Mouse (Mus musculus) brain, adult 2 months (tissue): ENCODE results near the gene Atp11a.
A peak's percentile ranks its signal among the peaks of the same experiment; 100 is the strongest.

Experiments
- DNase-seq: peaks from one replicate; pipeline ENCODE4 v3.0.0; 2011; ENCODE audit warnings: low read depth, low spot score

Gene Atp11a

DNA sequence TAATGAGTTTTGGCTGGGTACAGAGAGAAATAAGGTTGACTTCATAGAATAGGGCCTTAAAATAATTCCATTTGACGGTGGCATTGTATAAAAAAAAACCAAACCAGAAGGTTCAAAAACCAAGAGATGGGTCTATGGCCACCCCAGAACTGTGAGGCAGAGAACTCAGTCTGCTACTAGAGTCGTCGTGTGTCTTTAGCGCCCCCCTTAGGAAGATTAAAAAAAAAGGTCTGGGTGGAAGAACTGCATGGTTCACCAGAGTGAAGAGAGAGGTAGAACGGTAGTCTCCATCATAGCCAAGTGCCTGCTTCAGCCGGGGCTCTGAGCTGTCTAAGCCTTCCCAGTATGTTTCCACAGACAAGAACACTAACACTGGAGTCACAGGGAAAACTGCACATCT is 54.4 kb downstream of the Atp11a start:
- DNase-seq: peak; percentile 55

DNA sequence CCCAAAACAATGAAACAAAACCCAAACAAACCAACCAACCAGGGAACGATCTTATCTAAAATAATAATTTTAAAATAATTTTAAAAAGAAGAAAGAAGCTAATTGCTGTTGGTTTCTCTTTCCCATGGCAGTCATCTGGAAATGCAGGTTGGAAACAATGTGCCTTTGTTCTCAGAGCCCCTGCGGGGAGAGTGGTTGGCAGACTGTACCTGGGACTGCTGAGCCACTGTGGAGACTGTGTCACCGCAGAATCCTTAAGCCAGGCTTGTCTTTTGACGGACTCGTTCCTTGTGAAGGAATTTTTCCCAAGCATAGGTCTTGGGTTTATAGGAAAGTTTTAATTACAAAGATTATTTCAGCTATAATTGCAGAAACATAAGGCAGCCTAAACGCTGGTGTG is 59.6 kb downstream of the Atp11a start:
- DNase-seq: peak; percentile 43

DNA sequence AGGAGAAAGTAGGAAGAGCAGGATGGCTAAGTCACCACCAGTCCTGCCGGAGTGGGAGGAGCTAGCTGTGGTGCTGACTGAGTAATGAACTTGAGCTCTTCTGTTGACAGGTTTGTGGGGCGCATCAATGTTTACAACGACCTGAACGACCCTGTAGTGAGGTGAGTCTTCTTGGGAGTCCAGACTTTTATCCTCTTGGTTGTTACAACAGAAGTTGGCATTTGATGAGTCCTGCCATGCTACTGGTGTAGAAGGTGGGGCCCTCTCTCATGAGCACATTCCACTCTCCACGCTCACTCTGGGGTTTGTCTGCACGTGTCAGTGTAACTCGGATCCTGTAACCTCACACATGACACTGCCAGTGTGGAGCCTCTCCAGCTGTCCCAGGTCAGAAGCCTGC is 66.1 kb downstream of the Atp11a start:
- DNase-seq: no peak

DNA sequence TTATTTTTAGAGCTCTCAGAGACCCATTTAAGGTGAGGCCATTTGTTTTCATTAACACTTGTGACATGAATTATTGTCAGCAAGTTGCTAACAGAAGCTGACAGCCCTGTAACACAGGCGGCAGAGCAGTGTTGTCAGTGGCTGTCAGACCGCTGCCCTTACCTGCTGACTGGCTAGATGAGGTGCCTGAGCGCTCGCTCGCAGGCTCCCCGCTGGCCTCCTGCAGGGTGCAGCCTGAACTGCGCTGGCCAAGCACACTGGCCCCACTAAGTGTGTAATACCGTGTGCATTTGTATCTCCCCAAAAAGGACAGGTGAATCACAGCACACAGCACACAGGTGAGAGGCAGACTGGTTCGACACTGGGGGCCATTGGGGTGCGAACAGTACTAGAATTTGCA is 67.7 kb downstream of the Atp11a start:
- no peak for DNase-seq

DNA sequence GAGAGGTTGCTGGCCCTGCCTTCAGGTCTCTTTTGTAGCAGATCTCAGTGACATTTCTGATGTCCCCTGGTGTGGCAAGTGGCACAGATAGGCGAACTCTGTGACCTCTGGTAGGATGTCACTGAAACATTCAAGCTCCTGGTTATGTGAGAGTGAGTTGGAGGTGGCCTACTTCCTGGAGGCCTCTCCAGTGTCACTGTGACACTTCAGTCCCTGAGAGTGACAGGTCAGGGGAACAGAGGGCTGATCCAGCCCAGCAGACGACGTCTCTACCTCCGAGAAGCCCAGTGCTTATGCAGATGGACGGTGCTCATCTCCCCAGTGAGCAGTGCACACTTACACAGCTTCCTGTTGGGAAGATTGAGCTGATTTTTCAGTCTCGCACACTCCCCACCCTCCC is 68.4 kb downstream of the Atp11a start:
- DNase-seq: no peak

DNA sequence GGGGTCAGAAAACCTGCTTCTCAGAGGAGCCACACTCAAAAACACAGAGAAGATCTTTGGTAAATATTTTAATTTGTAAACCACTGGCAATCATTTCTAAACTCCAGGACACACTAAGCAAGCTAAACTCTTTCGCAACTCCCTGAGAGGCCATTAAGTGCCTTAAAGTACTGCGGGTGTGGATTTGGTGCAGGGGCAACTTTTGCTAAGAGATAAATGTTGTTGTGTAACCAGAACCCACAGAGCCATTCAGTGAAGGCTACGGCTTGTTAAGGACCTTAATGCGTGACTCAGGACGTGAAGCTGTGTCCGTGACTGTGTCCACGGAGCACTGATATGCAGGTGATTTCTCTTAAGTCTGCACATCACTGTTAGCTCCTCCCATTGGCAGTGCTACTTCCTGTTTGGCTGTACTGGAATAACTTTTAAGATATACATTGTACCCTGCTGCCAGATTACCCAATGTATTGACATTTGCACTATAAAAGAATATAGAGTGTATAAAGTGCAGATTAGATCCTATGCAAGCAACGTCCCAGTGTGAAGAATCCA is 68.9 kb downstream of the Atp11a start:
- no peak for DNase-seq

DNA sequence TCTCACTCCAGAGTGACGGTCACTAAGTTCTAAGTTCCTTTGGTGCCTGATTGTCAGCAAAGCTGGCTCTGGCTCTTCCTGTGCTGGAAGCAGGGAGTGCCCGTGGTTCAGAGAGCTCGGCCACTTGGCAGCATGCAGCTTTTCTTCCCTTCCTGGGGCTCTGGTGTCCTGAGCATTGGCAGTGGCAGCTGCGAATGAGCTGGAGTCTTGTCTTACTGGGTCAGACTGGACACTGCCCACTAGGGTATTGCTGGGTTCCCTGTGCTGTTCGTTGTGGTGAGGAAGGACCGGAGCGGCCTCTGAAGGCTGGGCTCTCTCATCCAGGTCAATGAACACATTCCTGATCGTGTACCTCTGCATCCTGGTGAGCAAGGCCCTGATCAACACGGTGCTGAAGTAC is 70.3 kb downstream of the Atp11a start:
- DNase-seq: no peak

DNA sequence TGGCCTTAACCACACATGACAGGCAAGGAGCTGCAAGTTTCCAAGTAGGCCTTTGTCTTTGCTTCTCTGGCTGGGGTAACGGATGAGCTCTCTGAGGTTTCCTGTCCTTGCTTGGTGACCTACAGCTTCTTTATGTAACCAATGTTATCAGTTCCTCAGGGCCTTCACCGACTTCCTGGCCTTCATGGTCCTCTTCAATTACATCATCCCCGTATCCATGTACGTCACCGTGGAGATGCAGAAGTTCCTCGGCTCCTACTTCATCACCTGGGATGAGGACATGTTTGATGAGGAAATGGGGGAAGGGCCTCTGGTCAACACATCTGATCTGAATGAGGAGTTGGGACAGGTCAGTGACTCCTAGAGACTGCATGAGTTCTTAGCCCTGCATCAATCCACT is 71.5 kb downstream of the Atp11a start:
- no peak for DNase-seq

DNA sequence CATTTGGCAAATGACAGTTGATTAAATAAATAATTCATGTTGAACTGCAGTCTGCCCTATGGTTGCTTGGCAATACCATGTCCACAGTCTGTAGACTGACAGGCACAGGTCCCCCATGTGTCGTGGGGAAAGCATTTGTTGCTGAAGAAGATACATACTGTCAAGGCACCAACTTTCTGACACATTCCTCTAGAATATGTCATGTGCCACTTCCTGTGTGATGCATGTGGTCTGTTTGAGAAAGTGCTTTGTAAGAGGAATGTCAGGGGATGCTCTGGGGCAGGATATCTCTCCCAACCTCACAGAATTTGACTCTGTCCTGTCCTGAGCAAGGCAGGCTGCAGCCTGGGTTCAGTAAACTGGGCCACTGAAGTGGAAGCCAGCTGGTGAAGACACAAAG is 72.6 kb downstream of the Atp11a start:
- no peak for DNase-seq

DNA sequence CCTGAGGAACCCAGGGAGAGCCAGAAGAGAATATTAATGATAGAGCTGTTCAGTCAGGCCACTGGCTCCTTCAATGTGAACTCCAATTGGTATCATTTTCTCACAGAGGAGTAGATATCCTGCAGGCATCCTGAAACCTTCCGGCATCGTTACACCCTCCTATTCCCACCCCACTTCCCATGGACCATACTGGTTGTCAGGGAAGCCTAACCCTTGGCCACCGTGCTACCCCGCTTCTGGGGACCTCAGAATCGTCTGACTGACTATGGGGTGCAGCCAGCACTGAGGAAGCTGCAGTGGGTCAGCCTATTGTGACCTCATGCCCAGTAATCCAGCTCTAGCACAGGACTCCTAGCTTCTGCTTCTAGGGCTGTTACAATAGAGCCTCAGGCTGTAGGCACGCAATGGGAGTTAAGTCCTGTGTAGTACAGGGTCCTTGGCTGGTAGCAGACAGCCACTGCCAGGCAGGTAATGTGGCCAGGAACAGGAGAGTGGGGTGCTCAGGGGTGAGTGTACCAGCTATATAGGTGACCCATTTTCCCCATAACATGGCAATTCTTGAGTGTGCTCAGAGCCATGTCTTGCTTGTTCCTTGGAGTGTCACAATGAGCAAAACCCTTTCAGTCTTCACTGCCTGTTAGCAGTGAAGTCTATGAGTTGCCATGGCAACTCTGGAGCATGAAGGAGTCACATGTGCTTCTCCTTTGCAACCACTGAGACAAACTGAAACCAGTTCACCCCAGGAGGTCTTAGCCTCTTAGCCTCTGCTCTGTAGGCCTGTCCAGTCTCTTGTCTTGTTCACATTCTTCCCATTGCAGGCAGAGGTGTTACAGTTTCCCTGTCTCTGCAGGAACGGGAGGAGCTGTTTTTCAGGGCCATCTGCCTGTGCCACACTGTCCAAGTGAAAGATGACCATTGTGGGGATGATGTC is 75.1 kb downstream of the Atp11a start:
- peak; percentile 78 for DNase-seq

DNA sequence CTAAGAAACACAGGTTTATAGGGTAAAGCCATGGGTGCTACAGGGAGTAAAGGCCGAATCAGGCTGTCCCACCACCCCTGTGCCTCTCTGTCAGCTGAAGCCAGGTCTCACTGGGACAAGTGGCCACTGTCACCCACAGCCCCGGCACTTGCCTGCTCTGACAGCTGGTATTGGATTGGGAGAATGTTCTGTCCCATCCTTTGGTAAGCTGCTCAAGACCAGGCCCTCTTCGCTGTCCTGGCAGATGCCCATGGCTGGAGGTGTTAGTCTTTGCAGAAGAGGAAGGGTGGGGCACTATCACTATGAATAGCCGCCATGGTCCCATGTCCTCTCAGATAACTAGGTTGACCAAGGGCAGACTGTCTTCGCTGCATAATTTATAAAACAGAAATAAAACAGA is 76.8 kb downstream of the Atp11a start:
- DNase-seq: no peak

DNA sequence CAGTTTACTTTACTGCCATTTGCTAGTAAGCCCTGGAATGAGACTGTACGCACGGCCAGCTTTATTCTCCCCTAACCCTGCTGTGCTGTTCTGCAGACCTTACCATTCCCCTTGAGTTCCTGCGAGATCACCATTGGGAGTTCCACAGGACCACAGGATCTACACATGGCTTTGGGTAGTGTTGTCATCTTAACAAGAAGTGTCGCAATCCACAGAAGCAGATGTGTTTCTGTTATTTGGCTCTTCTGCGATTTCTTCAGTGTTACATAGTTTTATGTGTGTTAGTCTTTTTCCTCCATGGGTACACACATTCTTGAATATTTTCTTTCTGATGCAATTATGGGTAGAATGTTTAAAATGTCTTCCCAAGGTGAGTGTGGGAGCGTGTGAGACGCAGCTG is 84.0 kb downstream of the Atp11a start:
- DNase-seq: no peak

DNA sequence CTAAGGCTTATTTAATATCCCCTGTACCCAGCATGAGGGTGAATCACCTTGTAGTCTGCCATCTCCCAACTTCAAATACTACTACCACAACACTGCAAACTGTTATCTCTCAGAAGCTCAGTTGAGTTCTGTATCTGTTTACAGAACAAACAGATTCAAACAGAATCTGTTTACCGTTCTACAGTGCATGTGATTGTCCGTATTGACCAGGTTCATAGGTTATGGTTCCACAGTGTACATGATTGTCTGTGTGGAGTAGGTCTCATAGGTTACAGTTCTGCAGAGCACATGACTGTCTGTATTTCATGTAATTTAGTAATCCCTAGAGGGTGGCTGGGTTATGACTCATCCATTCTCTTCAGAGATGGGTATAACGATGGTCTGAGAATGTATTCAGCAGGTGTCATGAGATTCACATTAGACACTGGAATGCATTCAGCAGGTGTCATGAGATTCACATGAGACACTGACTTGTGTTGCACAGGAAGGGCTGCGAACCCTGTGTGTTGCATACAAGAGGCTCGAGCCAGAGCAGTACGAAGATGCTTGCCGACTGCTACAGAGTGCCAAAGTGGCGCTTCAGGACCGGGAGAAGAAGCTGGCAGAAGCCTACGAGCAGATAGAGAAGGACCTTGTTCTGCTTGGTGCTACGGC is 85.7 kb downstream of the Atp11a start:
- no peak for DNase-seq

DNA sequence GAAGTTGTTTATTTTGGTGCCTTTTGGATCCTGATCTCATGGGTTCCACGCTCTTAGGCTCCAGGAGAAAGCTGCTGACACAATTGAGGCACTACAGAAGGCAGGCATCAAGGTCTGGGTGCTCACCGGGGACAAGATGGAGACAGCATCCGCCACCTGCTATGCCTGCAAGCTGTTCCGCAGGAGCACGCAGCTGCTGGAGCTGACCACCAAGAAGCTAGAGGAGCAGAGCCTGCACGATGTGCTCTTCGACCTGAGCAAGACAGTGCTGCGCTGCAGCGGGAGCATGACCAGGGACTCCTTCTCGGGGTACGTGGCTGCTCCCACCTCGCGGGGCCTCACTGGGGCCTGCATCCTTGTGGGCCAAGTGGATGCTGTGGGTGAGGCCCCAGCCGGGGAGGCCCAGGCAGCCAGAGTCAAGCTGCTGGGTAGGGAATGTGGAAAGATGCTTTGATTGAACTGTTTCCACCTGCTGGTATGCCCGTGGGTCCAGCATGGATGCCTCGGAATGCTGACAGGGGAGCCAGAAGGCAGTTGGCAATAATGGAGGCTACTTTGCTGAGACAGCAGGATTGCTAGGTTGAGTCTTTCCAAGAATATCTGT is 87.6 kb downstream of the Atp11a start:
- no peak for DNase-seq

DNA sequence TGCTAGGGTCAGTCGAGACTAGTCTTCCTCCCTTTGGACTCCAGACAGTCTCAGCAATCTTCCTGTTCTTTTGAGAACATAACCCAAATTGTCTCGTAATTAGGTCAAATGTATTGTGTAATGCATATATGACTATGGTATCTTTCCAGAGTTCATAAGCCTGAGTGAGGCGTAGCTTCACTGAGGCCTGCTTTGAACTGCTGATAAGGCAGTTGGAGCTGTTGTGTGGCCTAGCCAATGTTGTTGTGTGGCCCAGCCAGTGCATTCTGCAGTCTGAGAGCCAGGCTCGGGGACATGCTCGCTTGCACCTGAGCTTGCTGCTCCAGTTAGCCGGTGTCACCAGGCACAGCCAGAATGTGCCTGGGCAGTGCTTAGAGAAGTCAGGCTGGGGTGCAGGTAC is 89.6 kb downstream of the Atp11a start:
- no peak for DNase-seq

DNA sequence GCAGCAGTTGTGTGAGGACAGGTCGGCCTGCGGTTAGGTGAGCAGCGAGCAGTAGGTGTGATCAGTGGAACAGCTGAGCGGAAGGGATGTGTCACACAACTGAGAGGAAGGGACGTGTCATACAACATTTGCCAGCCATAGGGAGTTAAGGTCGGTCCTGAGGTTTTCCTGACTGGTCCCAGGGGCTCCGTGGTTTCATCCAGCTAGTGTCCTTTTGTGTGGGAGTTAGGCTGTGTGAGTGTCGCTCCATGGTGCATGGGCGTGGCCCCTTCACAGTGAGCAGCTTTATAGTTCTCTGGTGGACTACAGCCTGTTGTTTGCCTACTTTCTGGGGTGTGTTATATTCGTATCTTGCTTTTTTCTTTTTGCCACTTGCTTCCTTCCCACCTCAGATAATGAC is 94.4 kb downstream of the Atp11a start:
- no peak for DNase-seq

DNA sequence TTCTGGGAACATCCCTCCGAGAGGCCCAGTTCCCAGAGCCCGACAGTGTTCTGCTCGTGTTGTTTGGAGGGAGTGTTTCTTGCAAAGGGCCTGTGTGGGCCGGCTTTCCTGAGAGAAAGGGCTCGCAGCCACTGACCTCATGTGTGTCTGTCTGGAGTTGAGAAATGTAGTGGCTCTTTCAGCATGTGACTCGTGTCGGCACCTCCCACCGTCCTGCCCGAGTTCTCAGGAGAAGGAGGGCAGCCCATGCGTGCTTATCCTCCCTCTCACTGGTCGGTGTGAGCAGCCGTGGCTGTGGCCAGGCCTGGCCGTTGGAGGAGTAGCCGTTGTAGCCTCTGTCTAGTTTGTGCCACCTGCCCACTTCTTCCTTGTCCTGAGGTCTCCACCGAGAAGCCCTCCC is 99.2 kb downstream of the Atp11a start:
- DNase-seq: no peak

DNA sequence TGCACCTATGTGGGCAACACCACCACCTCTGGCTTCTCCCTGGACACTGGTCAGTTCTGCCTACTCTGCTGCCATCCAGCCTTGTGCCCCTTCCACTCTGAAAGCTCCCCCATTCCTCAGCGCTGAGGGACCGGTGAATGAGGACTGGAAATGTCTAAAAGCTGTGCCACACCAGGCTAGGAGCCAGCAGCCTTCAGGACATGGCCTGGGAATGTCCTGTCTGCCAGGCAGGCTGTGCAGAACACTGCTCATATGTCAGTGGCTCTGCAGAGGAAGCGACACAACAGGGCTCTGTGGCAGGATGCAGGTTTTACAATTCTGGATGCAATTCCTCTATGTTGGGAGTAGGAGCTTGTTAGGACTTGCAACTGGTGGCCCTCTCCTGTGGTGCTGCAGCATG is 106.2 kb downstream of the Atp11a start:
- peak; percentile 74 for DNase-seq

DNA sequence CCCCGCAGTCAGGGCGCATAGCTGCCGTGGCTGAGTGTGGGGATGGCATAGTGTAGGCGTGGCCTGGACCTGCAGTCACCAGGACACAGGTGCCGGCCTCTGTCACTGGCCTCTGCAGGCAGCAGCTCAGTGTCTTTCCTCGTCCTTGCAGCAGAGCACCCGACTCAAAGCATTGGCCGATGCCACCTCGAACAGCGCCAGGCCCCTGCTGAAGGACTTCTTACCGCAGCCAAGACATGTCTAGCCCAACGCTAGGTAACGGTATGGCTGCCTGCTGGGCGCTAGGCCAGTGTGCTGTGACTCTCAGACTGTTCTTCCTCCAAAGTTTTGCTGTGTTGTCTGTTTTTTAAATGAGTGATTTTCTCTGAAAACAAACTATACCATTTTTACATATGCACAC is 106.8 kb downstream of the Atp11a start:
- DNase-seq: no peak

DNA sequence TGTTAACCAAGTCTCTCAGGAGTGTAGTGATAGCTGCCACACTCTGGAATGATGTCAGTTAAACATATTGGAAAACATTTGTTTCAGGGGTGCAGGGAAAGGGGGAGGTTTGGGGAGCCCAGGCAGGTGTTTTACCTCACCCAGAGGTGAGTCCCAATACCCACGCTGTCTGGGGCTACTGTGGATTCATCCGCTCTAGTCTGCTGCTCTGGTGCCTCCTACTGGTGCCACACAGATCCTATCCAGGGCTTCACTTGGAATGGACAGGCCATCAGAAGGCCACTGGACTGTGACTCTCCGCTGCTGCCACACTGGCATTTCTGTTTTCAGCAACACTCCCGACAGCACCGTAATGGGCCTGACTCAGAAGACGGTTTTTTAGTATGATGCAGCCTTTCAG is 109.0 kb downstream of the Atp11a start:
- no peak for DNase-seq

DNA sequence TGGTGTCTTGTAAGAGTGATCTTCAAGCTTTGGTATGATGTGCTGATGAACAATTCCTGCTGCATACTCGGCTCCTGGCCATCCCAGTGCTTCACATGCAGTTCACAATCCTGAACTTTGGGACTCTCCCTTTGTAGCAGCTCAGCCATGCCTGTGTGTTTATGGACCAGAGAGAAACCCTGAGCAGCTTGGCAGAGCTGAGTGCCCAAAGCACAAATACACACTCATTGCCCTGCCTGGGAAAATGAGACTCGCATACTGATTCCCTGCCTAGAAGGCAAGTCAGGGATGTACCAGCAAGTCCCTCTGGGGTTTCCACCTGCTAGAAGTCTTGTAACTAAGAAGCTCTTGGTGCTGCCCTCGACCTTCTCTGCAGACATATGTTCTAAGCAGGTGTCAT is 112.8 kb downstream of the Atp11a start:
- no peak for DNase-seq

DNA sequence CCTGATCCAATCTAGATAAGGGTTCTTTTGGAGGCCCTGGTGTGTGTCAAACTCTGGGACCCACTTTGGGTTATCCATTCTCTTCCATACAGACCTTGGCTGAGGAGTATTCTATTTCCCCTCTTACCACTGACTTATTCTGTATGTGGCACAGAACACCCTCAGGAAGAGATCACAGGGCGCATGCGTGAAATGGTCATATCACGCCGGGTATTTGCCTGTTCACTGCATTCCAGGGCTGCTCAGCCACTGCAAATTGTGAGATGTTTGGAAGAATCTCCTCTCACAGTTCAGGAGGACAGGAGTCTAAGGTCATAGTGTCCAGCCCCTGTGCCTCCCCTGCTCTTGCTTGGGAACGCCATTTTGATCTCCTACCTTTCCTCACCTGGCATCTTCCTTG is 113.8 kb downstream of the Atp11a start:
- no peak for DNase-seq

DNA sequence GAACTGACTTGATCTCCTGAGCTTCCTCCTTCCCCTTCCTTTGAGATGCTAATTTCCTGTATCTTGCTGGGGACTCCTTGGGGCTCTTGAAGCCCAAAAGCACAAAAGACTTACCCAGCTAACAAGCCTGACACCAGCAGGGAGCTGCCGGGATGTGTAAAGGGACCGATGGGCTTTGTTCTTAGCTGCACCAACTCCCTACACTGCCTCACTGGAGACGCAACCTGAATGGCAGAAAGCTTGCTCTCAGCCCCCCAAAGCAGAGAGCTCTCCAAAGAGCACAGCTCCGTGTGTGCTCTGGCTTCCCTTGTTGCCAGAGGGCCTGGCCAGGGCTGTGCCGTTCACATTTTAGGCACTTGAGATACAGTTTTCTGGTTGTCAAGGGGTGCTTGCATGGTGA is 114.6 kb downstream of the Atp11a start:
- no peak for DNase-seq
